Mouse (Mus musculus): ENCODE data around the gene Hyal2. TPM values are rescaled to one million over a fixed set of nuclear protein-coding genes. Genes with fewer than 3 reads are reported as not detected.

Gene Hyal2
- polyA plus RNA-seq, 1 experiment from 2014 or later: 76.8 TPM

DNA sequence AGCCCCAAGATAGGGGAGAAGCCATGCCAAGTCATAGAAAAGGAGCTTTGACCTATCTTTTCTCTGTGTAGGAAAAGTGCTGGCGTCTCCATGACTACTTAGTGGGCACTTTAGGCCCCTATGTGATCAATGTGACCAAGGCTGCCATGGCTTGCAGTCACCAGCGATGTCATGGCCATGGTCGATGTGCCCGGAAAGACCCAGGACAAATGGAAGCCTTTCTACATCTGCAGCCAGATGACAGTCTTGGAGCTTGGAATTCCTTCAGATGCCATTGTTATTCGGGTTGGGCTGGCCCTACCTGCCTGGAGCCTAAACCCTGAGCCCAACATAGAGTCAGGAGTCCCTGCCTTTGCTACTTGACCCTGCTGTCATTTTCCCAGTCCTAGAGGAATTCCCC is 18.8 kb downstream of the Hyal2 start:
- H3K4me1 ChIP-seq (replicated peaks): peaks cover 20% of the 10 kb centered on the region
- H3K4me3 ChIP-seq: no peak overlapping the region
- H3K27ac ChIP-seq (replicated peaks): no peak overlapping the region
- no peaks in the 10 kb centered on the region for H3K27me3 ChIP-seq
- 88% methylated on average over 5 of the region's 5 CpGs for WGBS
- ATAC-seq (ENCODE audit: low read depth): no peak
- no peak overlapping the region for H3K9ac ChIP-seq
- peaks cover 37% of the 10 kb centered on the region for H3K36me3 ChIP-seq
- H3K4me2 ChIP-seq: no peak overlapping the region; the same call in 1 of the 2 replicates
- no peaks in the 10 kb centered on the region for H3K9me3 ChIP-seq

DNA sequence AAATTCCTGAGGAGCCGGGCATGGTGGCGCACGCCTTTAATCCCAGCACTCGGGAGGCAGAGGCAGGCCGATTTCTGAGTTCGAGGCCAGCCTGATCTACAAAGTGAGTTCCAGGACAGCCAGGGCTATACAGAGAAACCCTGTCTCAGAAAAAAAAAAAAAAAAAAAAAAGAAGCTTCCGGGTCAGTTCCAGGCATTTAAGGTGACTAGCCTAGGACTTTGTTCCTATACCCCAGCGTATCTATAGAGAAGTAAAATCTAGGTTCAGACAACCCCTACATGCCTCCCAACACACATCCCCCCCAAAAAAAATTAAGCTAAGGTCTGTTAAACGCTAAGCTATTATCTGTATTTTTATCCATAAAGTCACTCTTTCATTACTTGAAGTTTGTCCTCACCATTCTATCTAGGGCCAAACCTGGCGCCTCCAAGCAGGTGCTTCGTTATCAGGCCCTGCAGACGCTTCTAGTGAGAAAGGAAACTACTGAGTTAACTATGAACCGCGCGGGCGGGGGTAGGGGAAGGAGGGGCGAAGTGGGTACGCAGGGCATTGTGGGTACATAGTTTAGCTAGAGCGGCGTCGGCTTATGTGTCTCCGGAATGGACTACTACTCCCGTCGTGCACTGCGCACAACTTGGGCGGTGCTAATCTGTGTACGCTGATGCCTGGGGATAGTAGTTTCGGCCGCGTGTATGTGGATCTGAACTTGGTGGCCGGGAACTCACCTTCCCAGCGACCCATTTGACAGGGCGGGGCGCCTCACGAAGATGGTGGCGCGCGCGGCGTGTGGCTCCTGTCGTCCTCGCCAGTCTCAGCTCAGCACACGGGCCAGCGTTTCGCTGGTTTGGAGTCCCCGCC is 19.5 kb downstream of the Hyal2 start, which contains the start of gene Ifrd2:
Ifrd2 (plus strand) TSS at position 669 of the 859 bp plus-strand sequence.
- Histone ChIP-seq H3K27ac (replicated peaks) (no peak within 1 kb of the TSS), H3K36me3 (peaks cover 44% of the 10 kb centered on the region), H3K4me2 (peak within 1 kb of the TSS; percentile 79), H3K9me3 (no peaks in the 10 kb centered on the region), H3K4me1 (replicated peaks) (peaks cover 13% of the 10 kb centered on the region), H3K27me3 (no peaks in the 10 kb centered on the region), H3K4me3 (peak within 1 kb of the TSS; percentile 64), H3K9ac (peak within 1 kb of the TSS; percentile 65)
- WGBS: 14% methylated on average over 46 of the region's 46 CpGs
- ATAC-seq (ENCODE audit: low read depth): peak; percentile 98

DNA sequence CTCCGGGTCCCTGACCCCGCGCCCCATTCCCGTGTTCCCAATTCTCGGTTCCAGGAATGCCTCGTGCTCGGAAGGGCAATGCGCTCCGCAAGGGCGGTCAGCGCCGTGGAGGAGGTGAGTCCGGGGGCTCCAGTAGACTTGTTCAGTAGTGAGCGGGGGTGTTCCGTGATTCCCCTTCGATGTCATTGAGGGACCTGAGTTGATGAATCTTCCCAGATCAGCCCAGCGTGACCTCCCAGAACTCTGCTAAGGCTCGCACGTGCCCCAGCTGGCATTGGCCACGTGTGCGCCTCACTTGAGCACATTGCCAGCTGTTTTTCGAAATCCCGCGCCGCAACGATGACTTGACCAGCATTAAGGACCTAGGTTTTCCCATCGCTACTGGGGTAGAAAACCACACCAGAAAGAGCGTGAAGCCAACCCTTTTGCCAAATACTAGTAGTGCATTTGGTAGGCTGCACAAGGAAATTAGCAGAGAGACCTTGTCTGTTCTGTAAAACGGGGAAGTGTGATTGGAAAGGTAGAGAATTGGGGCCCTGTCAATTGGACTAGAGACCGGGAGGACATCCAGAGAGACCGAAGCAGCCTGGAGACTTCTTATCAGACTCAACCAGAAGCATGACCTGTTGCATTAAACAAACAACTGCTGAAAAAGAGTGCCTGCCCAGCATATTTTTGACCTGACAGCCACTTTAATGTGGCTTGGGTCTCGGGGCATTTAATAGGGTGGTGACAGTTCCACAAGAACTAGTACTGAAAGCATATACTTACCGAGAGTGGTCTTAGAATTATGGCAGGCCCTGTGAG is 20.3 kb downstream of the Hyal2 start:
- ATAC-seq (ENCODE audit: low read depth): peak; percentile 46; the same call in 1 of the 2 replicates
- no peak overlapping the region for H3K27ac ChIP-seq (replicated peaks)
- peaks cover 15% of the 10 kb centered on the region for H3K4me1 ChIP-seq (replicated peaks)
- peak overlapping the region; percentile 65 for H3K9ac ChIP-seq
- no peaks in the 10 kb centered on the region for H3K9me3 ChIP-seq
- no peaks in the 10 kb centered on the region for H3K27me3 ChIP-seq
- WGBS: 6% methylated on average over 33 of the region's 33 CpGs
- peak overlapping the region; percentile 79 for H3K4me2 ChIP-seq
- H3K4me3 ChIP-seq: peak overlapping the region; percentile 64
- peaks cover 45% of the 10 kb centered on the region for H3K36me3 ChIP-seq

DNA sequence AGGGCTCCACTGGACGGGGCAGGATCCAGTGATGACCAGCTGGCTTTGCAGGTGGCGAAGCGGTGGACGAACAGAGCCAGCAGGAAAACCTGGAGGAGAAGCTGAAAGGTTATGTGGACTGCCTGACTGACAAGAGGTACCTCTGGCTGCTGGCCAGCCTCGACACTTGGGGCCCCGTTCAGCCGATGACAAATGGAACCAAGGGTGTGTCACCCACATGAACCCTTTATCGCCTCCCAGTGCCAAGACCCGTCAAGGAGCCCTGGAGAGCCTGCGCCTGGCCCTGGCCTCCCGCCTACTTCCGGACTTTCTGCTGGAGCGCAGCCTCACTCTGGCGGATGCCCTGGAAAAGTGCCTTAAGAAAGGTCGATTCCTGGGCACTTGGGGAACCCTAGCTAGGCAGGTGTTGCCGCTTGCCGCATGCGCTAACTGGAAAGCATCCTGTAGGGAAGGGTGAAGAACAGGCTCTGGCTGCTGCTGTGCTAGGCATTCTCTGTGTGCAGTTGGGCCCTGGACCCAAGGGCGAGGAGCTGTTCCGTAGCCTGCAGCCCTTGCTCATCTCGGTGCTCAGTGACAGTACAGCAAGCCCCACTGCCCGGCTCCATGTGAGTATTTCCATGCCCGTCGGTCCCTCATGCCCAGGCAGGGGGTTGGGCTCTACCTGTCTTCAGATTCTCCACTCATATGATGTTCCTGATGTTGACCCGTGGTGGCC is 22.5 kb downstream of the Hyal2 start:
- Histone ChIP-seq H3K4me1 (replicated peaks) (peaks cover 27% of the 10 kb centered on the region), H3K27me3 (no peaks in the 10 kb centered on the region), H3K4me3 (no peak overlapping the region), H3K9ac (no peak overlapping the region), H3K36me3 (peaks cover 49% of the 10 kb centered on the region), H3K27ac (replicated peaks) (no peak overlapping the region), H3K4me2 (no peak overlapping the region), H3K9me3 (no peaks in the 10 kb centered on the region)
- 95% methylated on average over 25 of the region's 25 CpGs for WGBS
- ATAC-seq (ENCODE audit: low read depth): no peak

DNA sequence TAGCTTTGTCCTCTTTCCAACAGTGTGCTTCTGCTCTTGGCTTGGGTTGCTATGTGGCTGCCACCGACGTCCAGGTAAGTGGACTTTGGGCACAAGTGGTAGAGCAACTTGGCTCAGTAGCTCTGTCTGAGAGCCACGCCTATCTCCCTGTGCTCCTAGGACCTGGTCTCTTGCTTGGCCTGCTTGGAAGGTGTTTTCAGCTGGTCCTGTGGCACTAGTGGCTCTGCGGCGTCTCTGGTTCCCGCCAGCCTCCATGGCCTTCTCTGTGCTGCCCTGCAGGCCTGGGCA is 23.0 kb downstream of the Hyal2 start:
- 96% methylated on average over 6 of the region's 6 CpGs for WGBS
- Histone ChIP-seq H3K9me3 (no peaks in the 10 kb centered on the region), H3K4me3 (no peak overlapping the region), H3K4me1 (replicated peaks) (peaks cover 27% of the 10 kb centered on the region), H3K4me2 (no peak overlapping the region), H3K36me3 (peaks cover 49% of the 10 kb centered on the region), H3K27me3 (no peaks in the 10 kb centered on the region), H3K27ac (replicated peaks) (no peak overlapping the region), H3K9ac (no peak overlapping the region)
- no peak for ATAC-seq (ENCODE audit: low read depth)

DNA sequence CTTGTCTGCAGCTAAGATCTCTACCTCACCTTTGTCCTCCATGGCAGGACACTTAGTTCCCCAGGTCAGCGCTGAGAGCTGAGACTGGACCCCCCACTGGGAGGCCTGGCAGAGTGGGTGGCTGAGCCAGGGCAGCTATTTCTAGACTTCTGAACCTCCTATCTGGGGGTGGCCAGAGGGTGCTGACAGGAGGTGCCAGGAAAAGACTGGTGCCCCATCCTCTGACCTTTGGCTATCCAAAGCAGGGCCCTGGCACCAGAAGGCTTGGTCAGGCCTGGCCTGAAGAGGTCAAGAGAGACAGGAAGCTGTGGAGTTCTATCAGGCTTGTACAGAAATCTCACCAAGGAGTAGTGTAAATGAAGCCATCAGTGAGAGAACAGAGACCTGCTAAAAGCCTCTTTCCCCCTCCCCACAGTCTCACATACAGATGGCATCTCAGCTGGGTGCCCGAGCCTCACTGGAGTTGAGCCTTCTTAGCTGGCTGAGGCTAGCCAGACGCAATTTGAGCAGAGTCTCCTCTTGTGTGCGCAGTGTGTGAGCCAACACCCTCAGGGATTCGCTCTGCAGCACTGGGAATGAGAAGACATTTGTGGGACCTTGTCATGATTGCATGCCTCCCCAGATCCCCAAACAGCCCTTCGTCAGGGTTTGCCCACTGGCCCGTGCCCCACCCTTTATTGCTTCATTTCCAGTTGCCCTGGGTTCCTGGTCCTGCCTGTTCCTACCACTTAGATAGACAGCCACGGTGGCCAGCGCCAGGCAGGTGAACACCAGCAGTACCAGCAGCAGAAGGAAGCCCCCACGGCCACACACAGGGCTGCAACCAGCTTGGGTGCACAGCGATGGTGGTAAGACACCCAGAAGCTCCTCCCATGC is 25.6 kb downstream of the Hyal2 start:
- ATAC-seq (ENCODE audit: low read depth): no peak
- H3K4me2 ChIP-seq: no peak overlapping the region
- 0 out of 2 replicates have a peak overlapping the region, but pooled peaks have one; percentile 7 for H3K27ac ChIP-seq (replicated peaks)
- WGBS: 80% methylated on average over 11 of the region's 11 CpGs
- H3K36me3 ChIP-seq: peaks cover 49% of the 10 kb centered on the region
- no peaks in the 10 kb centered on the region for H3K9me3 ChIP-seq
- no peak overlapping the region for H3K4me3 ChIP-seq
- H3K27me3 ChIP-seq: no peaks in the 10 kb centered on the region
- peaks cover 22% of the 10 kb centered on the region for H3K4me1 ChIP-seq (replicated peaks)
- H3K9ac ChIP-seq: peak overlapping the region; percentile 39

DNA sequence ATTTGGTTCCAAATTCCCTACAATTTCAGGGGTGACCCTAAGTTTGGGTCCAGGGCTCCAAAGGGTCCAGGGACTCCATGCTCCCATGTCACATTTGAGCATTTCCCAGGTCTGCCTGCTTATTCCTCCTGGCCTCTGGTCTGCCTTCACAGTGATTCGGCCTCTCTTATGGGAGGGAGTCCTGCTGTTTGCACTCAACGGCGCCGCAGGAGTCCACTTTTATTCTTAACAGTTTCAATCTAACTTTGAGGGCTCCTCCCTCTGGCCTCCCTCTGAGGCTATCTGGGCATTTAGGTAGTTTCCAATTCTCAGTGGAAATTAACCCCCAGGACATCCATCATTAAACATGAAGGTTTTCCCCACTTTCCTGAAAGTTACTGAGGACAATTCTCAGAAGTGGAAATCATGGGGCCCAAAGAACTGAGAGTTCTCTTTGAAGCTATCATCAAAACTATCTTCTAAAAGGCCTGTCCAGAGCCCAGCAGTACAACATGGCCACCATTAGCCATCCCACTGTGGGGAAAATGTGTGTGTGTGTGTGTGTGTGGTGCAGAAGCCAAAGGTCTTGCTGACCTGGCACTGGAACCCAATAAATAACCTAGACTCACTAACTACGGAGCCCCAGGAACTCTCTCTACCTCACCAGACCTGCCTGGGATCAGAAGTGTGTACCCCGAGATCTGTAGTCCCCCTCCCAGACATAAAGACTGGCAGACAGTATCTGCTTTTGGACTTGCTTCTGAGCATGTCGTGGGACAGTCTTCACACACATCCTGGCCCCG is 26.7 kb downstream of the Hyal2 start:
- no peak overlapping the region for H3K4me2 ChIP-seq
- no peaks in the 10 kb centered on the region for H3K9me3 ChIP-seq
- ATAC-seq (ENCODE audit: low read depth): no peak
- 0 out of 2 replicates have a peak overlapping the region, but pooled peaks have one; percentile 12 for H3K9ac ChIP-seq
- no peak overlapping the region for H3K4me3 ChIP-seq
- peaks cover 16% of the 10 kb centered on the region for H3K4me1 ChIP-seq (replicated peaks)
- H3K27ac ChIP-seq (replicated peaks): no peak overlapping the region
- H3K36me3 ChIP-seq: peaks cover 49% of the 10 kb centered on the region
- WGBS: 61% methylated on average over 8 of the region's 8 CpGs
- no peaks in the 10 kb centered on the region for H3K27me3 ChIP-seq

DNA sequence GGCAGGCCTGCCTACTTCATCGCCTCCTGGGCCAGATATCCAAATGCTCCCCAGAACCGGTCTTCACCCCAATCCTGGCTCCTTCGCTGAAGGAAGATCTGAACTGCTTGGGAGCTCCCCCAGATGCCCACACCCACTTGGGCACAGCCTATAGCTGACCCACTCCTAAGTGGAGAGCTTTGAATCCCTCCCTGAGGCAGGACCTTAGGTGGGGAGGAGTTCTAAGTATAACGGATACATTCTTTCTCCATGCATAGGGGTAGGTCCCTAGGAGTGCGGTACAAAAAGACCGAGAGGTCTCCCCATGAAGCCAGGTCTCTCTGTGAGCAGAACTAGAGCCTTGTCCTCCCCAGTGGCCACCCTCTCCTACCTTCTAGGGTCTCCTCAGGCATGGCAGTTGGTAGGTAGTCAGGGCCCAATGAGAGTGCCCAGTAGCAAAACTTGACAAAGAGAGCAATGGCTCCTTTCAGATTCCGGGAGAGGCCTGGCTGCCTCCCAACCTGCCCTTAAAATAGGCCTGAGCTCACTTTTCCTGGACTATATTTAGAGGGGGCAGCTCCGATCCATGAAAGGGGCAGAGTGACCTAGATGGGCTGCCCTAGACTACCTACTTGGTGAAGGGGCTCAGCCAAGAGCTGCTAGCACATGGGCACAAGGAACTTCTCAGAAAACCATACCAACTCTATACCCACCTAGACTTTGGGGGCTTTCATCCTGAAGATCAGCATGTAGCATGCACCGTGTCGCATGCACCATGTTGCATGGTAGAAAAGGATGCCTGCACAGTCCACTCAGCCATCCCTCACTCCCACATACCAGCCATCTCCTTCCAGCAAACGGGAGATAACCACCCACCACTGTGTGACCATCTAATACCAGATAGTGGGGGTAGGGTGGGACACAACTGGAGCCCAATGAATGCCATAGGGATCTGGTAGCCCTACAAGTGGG is 29.1 kb downstream of the Hyal2 start:
- H3K9me3 ChIP-seq: no peaks in the 10 kb centered on the region
- H3K4me1 ChIP-seq (replicated peaks): peaks cover 16% of the 10 kb centered on the region
- H3K4me2 ChIP-seq: no peak overlapping the region
- no peak overlapping the region for H3K27ac ChIP-seq (replicated peaks)
- no peak for ATAC-seq (ENCODE audit: low read depth)
- H3K36me3 ChIP-seq: peaks cover 25% of the 10 kb centered on the region
- H3K4me3 ChIP-seq: no peak overlapping the region
- WGBS: 91% methylated on average over 11 of the region's 11 CpGs
- no peak overlapping the region for H3K9ac ChIP-seq
- H3K27me3 ChIP-seq: no peaks in the 10 kb centered on the region

DNA sequence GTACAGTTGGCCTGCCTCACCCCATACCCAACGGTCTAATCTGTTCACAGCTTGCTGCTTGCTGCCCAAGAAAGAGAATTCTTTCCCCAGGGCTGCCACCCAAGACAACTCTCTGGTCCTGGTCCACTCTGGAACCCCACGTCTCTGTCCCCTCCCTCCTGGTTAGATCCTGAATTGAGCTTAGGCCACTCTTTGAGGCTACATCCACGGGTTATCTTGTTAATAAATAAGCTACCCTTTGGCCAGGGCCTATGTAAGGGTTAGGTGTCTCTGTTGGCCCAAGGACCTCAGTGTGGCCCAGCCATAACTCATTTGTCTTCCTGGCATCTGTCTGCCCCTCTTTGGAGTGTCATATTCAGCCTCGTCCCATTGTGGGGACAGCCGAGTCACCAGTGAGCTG is 30.6 kb downstream of the Hyal2 start:
- Histone ChIP-seq H3K4me2 (no peak overlapping the region), H3K4me3 (no peak overlapping the region), H3K27ac (replicated peaks) (no peak overlapping the region), H3K9me3 (no peaks in the 10 kb centered on the region), H3K4me1 (replicated peaks) (peaks cover 16% of the 10 kb centered on the region), H3K36me3 (peaks cover 11% of the 10 kb centered on the region; the same call in 1 of the 2 replicates), H3K9ac (no peak overlapping the region), H3K27me3 (no peaks in the 10 kb centered on the region)
- WGBS: 77% methylated on average over 5 of the region's 5 CpGs
- no peak for ATAC-seq (ENCODE audit: low read depth)

DNA sequence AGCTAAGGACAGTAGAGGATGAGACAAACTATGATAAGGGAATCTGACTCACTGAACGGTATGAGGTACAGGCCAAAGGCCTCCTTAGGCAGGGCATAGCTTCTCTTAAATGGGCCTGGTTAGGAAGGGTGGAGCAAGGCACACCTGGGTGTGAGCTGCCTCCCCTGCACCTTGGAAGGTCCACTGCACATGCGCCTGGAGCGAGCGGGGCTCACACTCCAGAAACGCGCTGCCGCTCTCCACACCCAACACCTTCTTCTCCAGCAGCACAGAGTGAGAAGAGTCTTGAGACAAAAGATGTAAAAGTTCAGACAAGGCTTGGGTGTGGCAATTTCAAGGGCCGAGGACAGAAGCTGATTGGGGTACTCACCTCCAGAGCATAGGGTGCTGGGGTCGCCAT is 31.7 kb downstream of the Hyal2 start:
- Histone ChIP-seq H3K27me3 (no peaks in the 10 kb centered on the region), H3K27ac (replicated peaks) (no peak overlapping the region), H3K9ac (0 out of 2 replicates have a peak overlapping the region, but pooled peaks have one; percentile 3), H3K9me3 (no peaks in the 10 kb centered on the region), H3K36me3 (0 out of 2 replicates have a peak, but pooled peaks cover 2% of the 10 kb centered on the region), H3K4me2 (no peak overlapping the region), H3K4me3 (no peak overlapping the region; the same call in 1 of the 2 replicates), H3K4me1 (replicated peaks) (peaks cover 16% of the 10 kb centered on the region)
- WGBS: 90% methylated on average over 9 of the region's 9 CpGs
- no peak for ATAC-seq (ENCODE audit: low read depth)
